Mouse (Mus musculus) gastrocnemius, postnatal 14 days (tissue): Measurements from ENCODE around the gene Ebi3. TPM values are rescaled to one million over a fixed set of nuclear protein-coding genes. Genes with fewer than 3 reads are reported as not detected.

Experiments used
- DNase-seq: peaks from one replicate; pipeline ENCODE4 v3.0.0; 2021; ENCODE audit warnings: mixed read lengths
- intact Hi-C: fragments of 180-260 bp; cut with DNase I; formaldehyde crosslinking; loops from one replicate; pipeline ENCODE4 v1.15.1; 2025; ENCODE audit warnings: low total_unique reads
- total RNA-seq, 2 experiments: library from RNA; stranded (reverse); gene quantifications; 2 replicates each; pipeline ENCODE4 v1.2.3; 2021

Gene Ebi3
- total RNA-seq, 2 experiments from 2014 or later: 0.33 to 0.47 TPM

DNA sequence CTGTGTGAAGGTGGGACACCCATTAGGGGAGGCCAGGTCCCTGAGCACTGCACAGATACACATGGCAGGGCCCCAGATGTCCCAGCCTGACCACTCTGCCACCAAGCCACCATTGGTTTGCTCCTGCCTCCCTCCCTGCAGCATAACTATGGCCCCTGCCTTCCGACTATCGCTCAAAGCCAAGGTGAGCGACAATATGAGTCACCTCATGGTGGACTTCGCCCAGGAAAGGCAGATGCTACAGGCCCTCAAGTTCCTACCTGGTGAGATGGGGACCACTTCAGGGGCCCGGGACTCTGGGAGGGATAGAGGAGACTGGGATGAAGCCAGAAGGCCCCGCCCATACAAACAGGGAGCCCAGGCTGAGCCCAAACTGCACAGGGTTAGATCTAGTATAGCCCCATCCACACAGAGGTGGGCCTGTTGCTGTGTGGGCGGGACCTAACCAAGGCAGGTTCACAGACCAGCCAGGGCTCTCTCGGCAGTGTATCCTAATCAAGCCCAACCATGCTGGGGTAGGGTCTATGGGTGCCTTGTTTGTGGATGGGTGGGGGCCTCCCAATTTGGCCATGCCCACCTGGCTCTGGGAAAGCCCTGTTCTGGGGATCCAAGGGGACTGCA, 37.9 kb downstream of the Ebi3 start:
- intact Hi-C loops: no loop called here
- DNase-seq: no peak

DNA sequence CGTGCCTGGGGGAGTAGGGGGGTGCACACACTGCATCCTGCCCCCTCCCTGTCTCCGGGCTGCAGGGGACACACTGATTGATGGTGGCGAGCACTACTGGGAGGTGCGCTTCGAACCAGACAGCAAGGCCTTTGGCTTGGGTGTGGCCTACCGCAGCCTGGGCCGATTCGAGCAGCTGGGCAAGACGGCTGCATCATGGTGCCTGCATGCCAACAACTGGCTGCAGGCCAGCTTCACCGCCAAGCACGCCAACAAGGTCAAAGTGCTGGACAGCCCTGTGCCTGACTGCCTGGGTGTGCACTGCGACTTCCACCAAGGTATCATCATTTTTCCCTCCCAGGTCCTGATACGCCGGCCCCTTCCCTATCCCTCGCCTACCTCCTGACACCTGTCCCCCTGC, 43.6 kb downstream of the Ebi3 start:
- intact Hi-C loops: no loop called here
- no peak for DNase-seq

DNA sequence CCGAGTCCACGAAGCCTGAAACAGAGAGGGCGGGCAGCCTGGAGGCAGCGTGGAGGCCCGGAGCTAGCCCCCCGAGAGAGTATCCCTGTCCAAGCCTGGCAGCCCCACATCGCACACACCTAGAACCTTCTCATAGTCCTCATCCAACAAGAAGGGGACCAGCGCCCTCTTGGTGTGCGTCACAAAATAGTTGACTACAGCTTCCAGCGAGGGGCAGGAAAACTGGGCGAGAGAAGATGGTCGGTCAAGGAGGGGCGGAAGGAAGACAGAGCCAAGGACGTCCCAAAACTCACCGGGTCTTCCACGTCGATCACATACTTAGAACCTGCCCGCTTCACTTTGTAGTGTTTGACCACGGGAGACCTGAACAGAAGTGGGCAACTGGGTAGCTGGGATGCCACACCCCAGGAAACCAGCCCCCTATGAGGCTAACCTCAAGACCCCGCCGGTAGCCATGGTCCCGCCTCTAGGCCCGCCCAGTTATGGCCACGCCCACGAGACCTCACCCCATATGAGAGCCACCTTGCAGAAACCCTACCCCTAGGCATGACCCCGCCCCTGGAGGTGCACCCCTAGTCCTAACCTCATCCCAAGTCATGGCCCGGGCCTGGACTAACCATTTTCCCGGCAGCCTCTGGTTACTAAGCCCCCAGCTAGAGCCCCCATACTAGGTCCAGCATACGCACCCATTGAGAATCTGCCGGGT, 47.5 kb downstream of the Ebi3 start:
- no peak for DNase-seq
- intact Hi-C loops: no loop called here

DNA sequence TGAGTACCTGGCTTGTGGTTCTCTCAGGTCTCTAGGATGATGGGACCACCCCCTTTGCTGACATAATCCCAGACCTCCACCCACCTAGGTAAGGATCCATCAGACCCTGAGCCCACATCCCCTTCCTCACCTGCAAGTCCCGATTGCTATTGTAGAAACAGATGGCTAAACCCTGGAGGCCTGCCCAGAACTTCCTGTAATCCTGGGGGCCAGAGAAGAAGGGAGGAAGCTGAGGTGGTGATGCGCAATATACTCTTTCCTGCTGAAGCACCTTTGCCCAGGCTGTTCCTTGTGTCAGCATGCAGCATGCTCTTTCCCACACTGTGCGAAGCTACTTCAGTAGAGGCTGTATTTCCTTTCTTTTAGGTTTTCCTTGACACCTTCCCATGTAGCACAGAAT, 50.6 kb downstream of the Ebi3 start:
- DNase-seq: no peak
- intact Hi-C loops: no loop called here

DNA sequence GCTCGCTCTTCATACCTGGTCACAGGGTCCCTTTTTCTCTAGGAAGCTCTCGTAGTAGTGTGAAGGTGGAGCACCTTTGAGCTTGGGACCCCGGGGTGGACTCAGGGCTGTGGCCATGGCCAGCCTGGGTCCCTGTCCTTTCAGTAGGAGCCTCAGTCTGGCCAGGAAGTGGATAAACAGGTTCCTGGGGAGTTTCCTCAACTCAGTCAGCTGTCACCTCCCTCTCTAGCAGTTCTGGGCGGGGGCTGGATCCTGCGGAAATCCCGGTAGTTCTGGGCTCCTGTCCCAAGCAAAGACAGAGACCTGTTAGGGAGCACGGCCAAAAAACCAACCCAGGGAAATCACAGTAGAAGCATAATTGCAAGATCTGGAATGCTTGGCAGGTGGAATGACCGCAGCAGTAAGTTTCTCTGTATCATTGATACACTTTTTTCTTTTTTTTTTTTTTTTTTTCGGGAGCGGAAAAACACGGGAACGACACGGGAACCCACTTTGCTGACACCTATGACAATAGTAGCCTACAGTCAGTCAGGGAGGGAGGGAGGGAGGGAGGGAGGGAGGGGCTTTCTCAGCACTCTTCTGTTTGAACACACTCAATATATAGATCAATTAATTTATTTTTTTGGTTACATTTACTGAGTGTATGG, 53.1 kb downstream of the Ebi3 start, which contains the start of the genes Stap2 and Mpnd:
TSS of gene Stap2 (minus strand) at position 170 of the 647 bp plus-strand sequence.
TSS of gene Mpnd (plus strand) at position 297 of the 647 bp plus-strand sequence.
- no peak for DNase-seq
- intact Hi-C loops: no loop called here

Other genes starting within 250 kb of the Ebi3 start
- 1 to 10 TPM; 1.5 to 2.0 TPM for gene Pot1b, start 240.0 kb upstream of the Ebi3 start, total RNA-seq
- gene Adgre4, start 202.7 kb upstream of the Ebi3 start, total RNA-seq: under 1 TPM; 0.09 to 0.12 TPM
- 1 to 10 TPM; 3.3 to 4.0 TPM for gene Zfp119a, start 73.7 kb upstream of the Ebi3 start, total RNA-seq
- gene Zfp959, start 60.5 kb upstream of the Ebi3 start, total RNA-seq: 1 to 10 TPM; 3.1 to 3.6 TPM
- gene Zfp119b, start 3.1 kb upstream of the Ebi3 start, total RNA-seq: 1 to 10 TPM; 3.1 to 3.7 TPM
- gene Yju2, start 6.5 kb downstream of the Ebi3 start, total RNA-seq: 10 to 100 TPM in 1 of 2 experiments, 1 to 10 TPM in 1; 9.3 to 10.3 TPM
- under 1 TPM; 0.31 to 0.62 TPM for gene Shd, start 17.8 kb downstream of the Ebi3 start, total RNA-seq
- gene Fsd1, start 33.9 kb downstream of the Ebi3 start, total RNA-seq: under 1 TPM in 1 of 2 experiments, not detected in 1; 0.55 TPM
- gene Stap2, start 52.9 kb downstream of the Ebi3 start, total RNA-seq: 1 to 10 TPM; 3.9 to 4.4 TPM
- 10 to 100 TPM; 32.8 to 38.4 TPM for gene Mpnd, start 53.1 kb downstream of the Ebi3 start, total RNA-seq
- gene Sh3gl1, start 84.0 kb downstream of the Ebi3 start, total RNA-seq: 10 to 100 TPM; 18.3 to 20.4 TPM
- 1 to 10 TPM; 1.8 to 2.3 TPM for gene Chaf1a, start 87.8 kb downstream of the Ebi3 start, total RNA-seq
- gene Ubxn6, start 122.4 kb downstream of the Ebi3 start, total RNA-seq: 10 to 100 TPM; 38.3 to 38.9 TPM
- 10 to 100 TPM; 27.7 TPM for gene Hdgfl2, start 127.0 kb downstream of the Ebi3 start, total RNA-seq
- 100 to 1,000 TPM; 127 to 310 TPM for gene Plin4, start 157.2 kb downstream of the Ebi3 start, total RNA-seq
- gene Plin5, start 165.0 kb downstream of the Ebi3 start, total RNA-seq: 10 to 100 TPM; 17.6 to 48.3 TPM
- gene Lrg1, start 169.4 kb downstream of the Ebi3 start, total RNA-seq: 1 to 10 TPM; 2.9 to 5.6 TPM
- gene Sema6b, start 187.7 kb downstream of the Ebi3 start, total RNA-seq: 10 to 100 TPM in 1 of 2 experiments, 1 to 10 TPM in 1; 9.8 to 12.1 TPM
- 1 to 10 TPM; 3.5 TPM for gene Tnfaip8l1, start 209.8 kb downstream of the Ebi3 start, total RNA-seq
- gene Mydgf, start 231.3 kb downstream of the Ebi3 start, total RNA-seq: 10 to 100 TPM; 23.4 to 26.4 TPM